Mouse (Mus musculus): ENCODE measurements around the gene Slc9a8. TPM values are rescaled to one million over a fixed set of nuclear protein-coding genes. Genes with fewer than 3 reads are reported as not detected.

Gene Slc9a8
- polyA plus RNA-seq, 1 experiment = 3.4 TPM

GRCm38 (mm10) chr2:167512365-167512764, 90.9 kb downstream of the Slc9a8 start:
- TF ChIP-seq GATA1 (IDR thresholded peaks at IDR 0.05; ENCODE audit: borderline replicate concordance, low read length) (no peak), FLI1 (IDR thresholded peaks at IDR 0.05; ENCODE audit: low read length) (no peak)
- no peak overlapping the region for H3K4me3 ChIP-seq (replicated peaks)
- H3K36me3 ChIP-seq (replicated peaks; ENCODE audit: low read length) = peaks cover 98% of the 10 kb centered on the region
- H3K9me3 ChIP-seq = no peaks in the 10 kb centered on the region
- H3K4me1 ChIP-seq = peaks cover 53% of the 10 kb centered on the region
- no peaks in the 10 kb centered on the region for H3K27me3 ChIP-seq (replicated peaks)

GRCm38 (mm10) chr2:167512970-167513369, 91.5 kb downstream of the Slc9a8 start:
- no peak for TF ChIP-seq FLI1 (IDR thresholded peaks at IDR 0.05; ENCODE audit: low read length)
- no peak for TF ChIP-seq GATA1 (IDR thresholded peaks at IDR 0.05; ENCODE audit: borderline replicate concordance, low read length)
- Histone ChIP-seq H3K36me3 (replicated peaks; ENCODE audit: low read length) (peaks cover 98% of the 10 kb centered on the region), H3K4me1 (peaks cover 47% of the 10 kb centered on the region), H3K4me3 (replicated peaks) (no peak overlapping the region), H3K9me3 (no peaks in the 10 kb centered on the region), H3K27me3 (replicated peaks) (no peaks in the 10 kb centered on the region)

GRCm38 (mm10) chr2:167514641-167515040, 93.1 kb downstream of the Slc9a8 start:
- Histone ChIP-seq H3K9me3 (no peaks in the 10 kb centered on the region), H3K4me3 (replicated peaks) (no peak overlapping the region), H3K27me3 (replicated peaks) (no peaks in the 10 kb centered on the region), H3K4me1 (peaks cover 33% of the 10 kb centered on the region), H3K36me3 (replicated peaks; ENCODE audit: low read length) (peaks cover 95% of the 10 kb centered on the region)
- TF ChIP-seq FLI1 (IDR thresholded peaks at IDR 0.05; ENCODE audit: low read length) (no peak), GATA1 (IDR thresholded peaks at IDR 0.05; ENCODE audit: borderline replicate concordance, low read length) (no peak)

- Histone ChIP-seq H3K4me1 (peaks cover 22% of the 10 kb centered on the region), H3K4me3 (replicated peaks) (no peak overlapping the region), H3K36me3 (replicated peaks; ENCODE audit: low read length) (peaks cover 93% of the 10 kb centered on the region), H3K27me3 (replicated peaks) (no peaks in the 10 kb centered on the region), H3K9me3 (no peaks in the 10 kb centered on the region)
- TF ChIP-seq FLI1 (IDR thresholded peaks at IDR 0.05; ENCODE audit: low read length) (no peak), GATA1 (IDR thresholded peaks at IDR 0.05; ENCODE audit: borderline replicate concordance, low read length) (no peak)
Measured at GRCm38 (mm10) chr2:167515688-167516087, 94.2 kb downstream of the Slc9a8 start.

GRCm38 (mm10) chr2:167519606-167520252, 98.2 kb downstream of the Slc9a8 start:
- H3K27me3 ChIP-seq (replicated peaks) = no peaks in the 10 kb centered on the region
- TF ChIP-seq GATA1 (IDR thresholded peaks at IDR 0.05; ENCODE audit: borderline replicate concordance, low read length) = no peak
- TF ChIP-seq FLI1 (IDR thresholded peaks at IDR 0.05; ENCODE audit: low read length) = no peak
- peaks cover 53% of the 10 kb centered on the region for H3K36me3 ChIP-seq (replicated peaks; ENCODE audit: low read length)
- no peak overlapping the region for H3K4me3 ChIP-seq (replicated peaks)
- no peaks in the 10 kb centered on the region for H3K9me3 ChIP-seq
- H3K4me1 ChIP-seq = no peaks in the 10 kb centered on the region

Other genes with a start within 250 kb of the Slc9a8 start
- 0.02 TPM in 1 of 2 replicates, not detected in the other for gene Kcnb1, start 231.6 kb upstream of the Slc9a8 start, polyA plus RNA-seq (2012; ENCODE audit: insufficient read depth, low replicate concordance)
- not detected in 2 replicates for gene Ptgis, start 181.1 kb upstream of the Slc9a8 start, polyA plus RNA-seq (2012; ENCODE audit: insufficient read depth, low replicate concordance)
- 3.7 and 4.1 TPM in 2 replicates for gene B4galt5, start 72.5 kb upstream of the Slc9a8 start, polyA plus RNA-seq (2012; ENCODE audit: insufficient read depth, low replicate concordance)
- 4.0 and 26.3 TPM in 2 replicates for gene Rnf114, start 70.9 kb downstream of the Slc9a8 start, polyA plus RNA-seq (2012; ENCODE audit: insufficient read depth, low replicate concordance)
- gene Spata2, start 71.2 kb downstream of the Slc9a8 start, polyA plus RNA-seq (2012; ENCODE audit: insufficient read depth, low replicate concordance) = 10.0 and 23.7 TPM in 2 replicates
- gene Snai1, start 116.5 kb downstream of the Slc9a8 start, polyA plus RNA-seq (2012; ENCODE audit: insufficient read depth, low replicate concordance) = 1.4 and 5.0 TPM in 2 replicates
- gene Ube2v1, start 210.4 kb downstream of the Slc9a8 start, polyA plus RNA-seq (2012; ENCODE audit: insufficient read depth, low replicate concordance) = 314 and 1,236 TPM in 2 replicates
- gene Gm20431, start 239.8 kb downstream of the Slc9a8 start, polyA plus RNA-seq (2012; ENCODE audit: insufficient read depth, low replicate concordance) = not detected in 2 replicates

Data from megakaryocyte, embryonic 14.5 days (primary cell).